Mouse (Mus musculus) ovary, postnatal 36 days (tissue): ENCODE data around the gene Myh14.

Source experiments
- DNase-seq: peaks from one replicate; pipeline ENCODE4 v3.0.0; 2022; ENCODE audit warnings: low spot score, mixed read lengths

Myh14 gene

GRCm38 (mm10) chr7:44630437-44630836, 40.2 kb downstream of the Myh14 start:
- no peak for DNase-seq

GRCm38 (mm10) chr7:44628402-44629034, 42.1 kb downstream of the Myh14 start:
- no peak for DNase-seq

- DNase-seq = no peak
These were observed 43.7 kb downstream of the Myh14 start for GRCm38 (mm10) chr7:44626966-44627365.

GRCm38 (mm10) chr7:44626068-44626385, 44.6 kb downstream of the Myh14 start:
- DNase-seq = no peak

GRCm38 (mm10) chr7:44625241-44626067, 45.2 kb downstream of the Myh14 start:
- DNase-seq = no peak

- no peak for DNase-seq
These were observed 45.8 kb downstream of the Myh14 start for GRCm38 (mm10) chr7:44624828-44625227.

GRCm38 (mm10) chr7:44624543-44624826, 46.2 kb downstream of the Myh14 start:
- DNase-seq = no peak

- DNase-seq = no peak
These were observed 46.7 kb downstream of the Myh14 start for GRCm38 (mm10) chr7:44623714-44624542.

GRCm38 (mm10) chr7:44617059-44617458, 53.6 kb downstream of the Myh14 start:
- DNase-seq = no peak

GRCm38 (mm10) chr7:44615987-44616386, 54.7 kb downstream of the Myh14 start:
- DNase-seq = no peak

- DNase-seq = no peak
These were observed 55.3 kb downstream of the Myh14 start for GRCm38 (mm10) chr7:44615309-44615708.

- DNase-seq = no peak
These were observed 56.5 kb downstream of the Myh14 start for GRCm38 (mm10) chr7:44614041-44614688.

- no peak for DNase-seq
These were observed 58.5 kb downstream of the Myh14 start for GRCm38 (mm10) chr7:44612192-44612591.

- no peak for DNase-seq
These were observed 64.3 kb downstream of the Myh14 start for GRCm38 (mm10) chr7:44606171-44606901.

- no peak for DNase-seq
These were observed 65.2 kb downstream of the Myh14 start for GRCm38 (mm10) chr7:44605436-44605835.

GRCm38 (mm10) chr7:44604619-44605018, 66.0 kb downstream of the Myh14 start:
- no peak for DNase-seq

- no peak for DNase-seq
These were observed 66.5 kb downstream of the Myh14 start for GRCm38 (mm10) chr7:44604139-44604606.

- no peak for DNase-seq
These were observed 67.3 kb downstream of the Myh14 start for GRCm38 (mm10) chr7:44603186-44603855.

- no peak for DNase-seq
These were observed 68.2 kb downstream of the Myh14 start for GRCm38 (mm10) chr7:44602443-44602842.

- no peak for DNase-seq
These were observed 69.0 kb downstream of the Myh14 start for GRCm38 (mm10) chr7:44601646-44602045.

- no peak for DNase-seq
These were observed 69.9 kb downstream of the Myh14 start for GRCm38 (mm10) chr7:44600691-44601262.
